10 mouse cellular contexts compared by ENCODE assay signal in the genomic region with DNA sequence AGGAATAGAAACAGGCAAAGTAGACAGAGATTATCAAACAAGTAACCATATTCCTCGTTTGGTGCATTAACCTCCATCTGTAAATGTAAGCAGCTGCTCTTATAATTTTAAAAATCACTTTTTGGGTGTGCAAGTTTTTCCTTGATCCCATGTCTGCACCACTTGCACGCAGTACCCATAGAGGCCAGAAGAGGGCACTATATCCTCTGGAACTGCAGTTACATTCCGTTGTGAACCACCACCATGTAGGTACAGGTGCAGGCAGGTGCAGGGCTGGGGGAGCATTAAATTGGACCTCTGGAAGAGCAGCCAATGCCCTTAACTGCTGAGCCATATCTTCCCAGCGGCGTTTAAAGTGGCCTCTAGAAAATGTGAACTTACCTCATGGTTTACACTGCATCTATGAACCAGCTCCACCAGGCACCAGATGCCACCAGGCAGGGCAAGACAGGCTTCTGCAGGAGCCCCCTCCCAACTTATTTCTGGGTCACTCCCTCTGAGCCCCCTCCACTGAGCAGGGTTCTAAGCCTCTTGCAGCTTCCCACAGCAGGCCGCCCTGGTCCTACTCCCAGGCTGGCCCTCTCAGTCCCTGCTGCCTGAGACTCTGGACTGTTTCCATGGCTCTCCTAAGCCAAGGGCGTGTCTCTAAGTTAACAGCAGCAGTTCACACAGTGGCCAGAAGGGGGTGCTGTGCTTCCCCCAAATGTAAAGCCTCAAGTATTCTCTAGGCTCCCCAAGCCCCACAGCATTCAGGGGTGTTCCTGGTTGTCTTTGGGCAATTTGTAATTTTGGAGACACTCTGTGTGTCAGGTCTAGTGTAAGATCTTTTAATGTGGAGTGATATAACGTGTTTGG. TPM values are rescaled to one million over a fixed set of nuclear protein-coding genes. Genes with fewer than 3 reads are reported as not detected.
A peak's percentile ranks its signal among the peaks of the same experiment; 100 is the strongest.
DNase-seq lines count a peak whose midpoint lies in the region; ATAC-seq and TF ChIP-seq lines count a peak whose summit lies in the region.
"Had no signal": no experiment of that assay in that cellular context is flagged by ENCODE, and none has a peak within 500 bp of the region (broad histone marks: within the 10 kb centered on the region; RNA-seq: fewer than 3 reads in every experiment).

No protein-coding gene starts in this region.

- H3K27ac ChIP-seq in heart, adult 2 months = no peak overlapping the region
- no peak overlapping the region for H3K27ac ChIP-seq in heart, embryonic 12.5 days (ENCODE audit: poor library complexity, severe bottlenecking)
- H3K27ac ChIP-seq in kidney, embryonic 16.5 days (ENCODE audit: low read length) = no peak overlapping the region
- H3K27ac ChIP-seq: lung, embryonic 15.5 days had no signal

- H3K4me1 ChIP-seq in heart, adult 2 months (ENCODE audit: control insufficient read depth, insufficient read depth, low read length) = no peaks in the 10 kb centered on the region
- no peaks in the 10 kb centered on the region for H3K4me1 ChIP-seq in heart, embryonic 12.5 days (replicated peaks)
- no peaks in the 10 kb centered on the region for H3K4me1 ChIP-seq in kidney, embryonic 16.5 days (ENCODE audit: insufficient read depth, low read length)
- H3K4me1 ChIP-seq: lung, embryonic 15.5 days had no signal

- no peak overlapping the region for H3K9ac ChIP-seq in heart, adult 2 months (ENCODE audit: low read depth, low read length)
- no peak overlapping the region for H3K9ac ChIP-seq in heart, embryonic 12.5 days
- no peak overlapping the region for H3K9ac ChIP-seq in kidney, embryonic 16.5 days (replicated peaks; ENCODE audit: low read length)
- H3K9ac ChIP-seq: lung, embryonic 15.5 days had no signal

- no peaks in the 10 kb centered on the region for H3K36me3 ChIP-seq in heart, adult 2 months (ENCODE audit: control insufficient read depth, insufficient read depth, low read length)
- no peaks in the 10 kb centered on the region for H3K36me3 ChIP-seq in heart, embryonic 12.5 days
- no peaks in the 10 kb centered on the region for H3K36me3 ChIP-seq in kidney, embryonic 16.5 days (ENCODE audit: insufficient read depth, low read length)
- H3K36me3 ChIP-seq: lung, embryonic 15.5 days had no signal

- no peak overlapping the region for H3K4me2 ChIP-seq in heart, embryonic 12.5 days
- no peak overlapping the region for H3K4me2 ChIP-seq in kidney, embryonic 16.5 days (replicated peaks; ENCODE audit: low read depth, low read length)
- H3K4me2 ChIP-seq: lung, embryonic 15.5 days had no signal

- H3K27me3 ChIP-seq in heart, adult 2 months (ENCODE audit: control insufficient read depth, insufficient read depth, low read length) = no peaks in the 10 kb centered on the region
- H3K27me3 ChIP-seq in heart, embryonic 12.5 days (replicated peaks) = peaks cover 28% of the 10 kb centered on the region
- 0 out of 2 replicates have a peak, but pooled peaks cover 3% of the 10 kb centered on the region for H3K27me3 ChIP-seq in kidney, embryonic 16.5 days (ENCODE audit: insufficient read depth, low read length)

- no peak for ATAC-seq in heart, embryonic 12.5 days (ENCODE audit: insufficient number of reproducible peaks, low FRiP score)
- peak; percentile 19; the same call in 1 of the 2 replicates for ATAC-seq in kidney, embryonic 16.5 days (ENCODE audit: low FRiP score, low TSS enrichment)

- peak; percentile 17 to 40 for DNase-seq in heart, adult 2 months
- peak; percentile 72 for DNase-seq in 3T3-L1 (ENCODE audit: low read depth, low spot score)
- peak; percentile 16 for DNase-seq in Muller cell, postnatal 12 days (ENCODE audit: inconsistent ontology term)
- peak; percentile 80 to 87 for DNase-seq in cerebellum, postnatal 14 days
- peak; percentile 53 for DNase-seq in mesoderm, embryonic 11.5 days (ENCODE audit: low read depth, low spot score)
- peak; percentile 80 for DNase-seq in thymus, postnatal 4 days

- H3K4me3 ChIP-seq in heart, adult 2 months = no peak overlapping the region
- H3K4me3 ChIP-seq in heart, embryonic 12.5 days = no peak overlapping the region
- H3K4me3 ChIP-seq in kidney, embryonic 16.5 days (ENCODE audit: low read length) = no peak overlapping the region
- H3K4me3 ChIP-seq: erythroblast, embryonic 14.5 days; lung, embryonic 15.5 days had no signal

- no peaks in the 10 kb centered on the region for H3K79me2 ChIP-seq in heart, adult 2 months (replicated peaks; ENCODE audit: control insufficient read depth, insufficient read depth, low read length)

- no peak for TF ChIP-seq POLR2A in heart, adult 2 months (IDR thresholded peaks at IDR 0.05; ENCODE audit: insufficient read depth, low read depth, low read length)

- TF ChIP-seq CTCF in heart, adult 2 months (IDR thresholded peaks at IDR 0.05) = peak; percentile 78

- no peak for TF ChIP-seq EP300 in heart, adult 2 months (IDR thresholded peaks at IDR 0.05; ENCODE audit: insufficient read depth, low read depth, low read length)

- intact Hi-C loops in heart, adult 2 months (cut with DNase I) = no loop called here

- WGBS in heart, adult 2 months = 8% methylated on average over 8 of the region's 8 CpGs
- WGBS in heart, embryonic 12.5 days = 5% methylated on average over 8 of the region's 8 CpGs
- 6% methylated on average over 8 of the region's 8 CpGs for WGBS in kidney, embryonic 16.5 days

- H3K9me3 ChIP-seq in heart, embryonic 12.5 days (replicated peaks) = no peaks in the 10 kb centered on the region
- no peaks in the 10 kb centered on the region for H3K9me3 ChIP-seq in kidney, embryonic 16.5 days (ENCODE audit: low read length)
- H3K9me3 ChIP-seq: lung, embryonic 15.5 days had no signal

RNA-seq across cellular contexts. Expression of gene Oas1f, which starts 10.2 kb away (rescaled TPM):
- not detected for total RNA-seq in heart, adult 2 months (2021)
- not detected in 2 replicates for polyA plus RNA-seq in heart, adult 2 months (2012; rRNA removed)
- not detected in 2 replicates for polyA plus RNA-seq in heart, embryonic 12.5 days (2016; fragmentation: Nextera tagmentation; extraction: Ambion mirVana)
- 0.21 TPM in 1 of 2 replicates, not detected in the other for polyA plus RNA-seq in kidney, embryonic 16.5 days (2015; fragmentation: Nextera tagmentation; extraction: Ambion mirVana)
- polyA plus RNA-seq: erythroblast, embryonic 14.5 days; lung, embryonic 15.5 days had no signal

RNA-seq across cellular contexts. Expression of gene Oas1h, which starts 24.3 kb away (rescaled TPM):
- total RNA-seq in heart, adult 2 months (2021) = not detected
- not detected in 2 replicates for polyA plus RNA-seq in heart, adult 2 months (2012; rRNA removed)
- polyA plus RNA-seq in heart, embryonic 12.5 days (2016; fragmentation: Nextera tagmentation; extraction: Ambion mirVana) = not detected in 2 replicates
- not detected in 2 replicates for polyA plus RNA-seq in kidney, embryonic 16.5 days (2015; fragmentation: Nextera tagmentation; extraction: Ambion mirVana)
- polyA plus RNA-seq: erythroblast, embryonic 14.5 days; lung, embryonic 15.5 days had no signal

RNA-seq across cellular contexts. Expression of gene Oas1c, which starts 24.6 kb away (rescaled TPM):
- under 1 TPM; 0.26 to 0.36 TPM for total RNA-seq in heart, adult 2 months (2021)
- polyA plus RNA-seq in heart, adult 2 months (2012; rRNA removed) = 0.85 and 1.3 TPM in 2 replicates
- 0.19 and 0.63 TPM in 2 replicates for polyA plus RNA-seq in heart, embryonic 12.5 days (2016; fragmentation: Nextera tagmentation; extraction: Ambion mirVana)
- polyA plus RNA-seq in kidney, embryonic 16.5 days (2015; fragmentation: Nextera tagmentation; extraction: Ambion mirVana) = 0.32 and 0.44 TPM in 2 replicates
- polyA plus RNA-seq: erythroblast, embryonic 14.5 days had no signal

RNA-seq across cellular contexts. Expression of gene Oas1e, which starts 41.6 kb away (rescaled TPM):
- total RNA-seq in heart, adult 2 months (2021) = not detected
- polyA plus RNA-seq in heart, adult 2 months (2012; rRNA removed) = not detected in 2 replicates
- not detected in 2 replicates for polyA plus RNA-seq in heart, embryonic 12.5 days (2016; fragmentation: Nextera tagmentation; extraction: Ambion mirVana)
- not detected in 2 replicates for polyA plus RNA-seq in kidney, embryonic 16.5 days (2015; fragmentation: Nextera tagmentation; extraction: Ambion mirVana)
- polyA plus RNA-seq: erythroblast, embryonic 14.5 days; lung, embryonic 15.5 days had no signal

RNA-seq across cellular contexts. Expression of gene Oas1g, which starts 50.5 kb away (rescaled TPM):
- under 1 TPM in 1 of 2 experiments, not detected in 1; 0.34 TPM for total RNA-seq in heart, adult 2 months (2021)
- polyA plus RNA-seq in heart, adult 2 months (2012; rRNA removed) = 1.0 and 1.5 TPM in 2 replicates
- polyA plus RNA-seq in heart, embryonic 12.5 days (2016; fragmentation: Nextera tagmentation; extraction: Ambion mirVana) = not detected in 2 replicates
- 0.46 and 0.58 TPM in 2 replicates for polyA plus RNA-seq in kidney, embryonic 16.5 days (2015; fragmentation: Nextera tagmentation; extraction: Ambion mirVana)
- polyA plus RNA-seq: erythroblast, embryonic 14.5 days had no signal

Comparison
In these comparisons a context has a peak if more than half of its experiments do, and no peak if none do; other contexts are left out.
1. DNase-seq: peak in every context shown above with its lines; median percentile 84 in cerebellum, postnatal 14 days; 80 in thymus, postnatal 4 days; 72 in 3T3-L1; 53 in mesoderm, embryonic 11.5 days; 28 in heart, adult 2 months; 16 in Muller cell, postnatal 12 days.